Mouse (Mus musculus): ENCODE data around the gene Tex37. TPM values are rescaled to one million over a fixed set of nuclear protein-coding genes. Genes with fewer than 3 reads are reported as not detected.

Gene Tex37
- total RNA-seq (2022), result not detected

GRCm38 (mm10) chr6:70918827-70919226 lies at the start of gene Tex37:
Gene Tex37, minus strand, starts transcription at chr6:70918927.
- no peak for DNase-seq

GRCm38 (mm10) chr6:70968291-70968690 lies 49.6 kb upstream of the Tex37 start:
- no peak for DNase-seq

- no peak for DNase-seq
These were observed 48.7 kb upstream of the Tex37 start for GRCm38 (mm10) chr6:70967422-70967821.

GRCm38 (mm10) chr6:70965694-70966093 lies 47.0 kb upstream of the Tex37 start:
- no peak for DNase-seq

- DNase-seq, result no peak
These were observed 45.5 kb upstream of the Tex37 start for GRCm38 (mm10) chr6:70964116-70964830.

- DNase-seq, result no peak
These were observed 38.7 kb upstream of the Tex37 start for GRCm38 (mm10) chr6:70957341-70957940.

GRCm38 (mm10) chr6:70956936-70957335 lies 38.2 kb upstream of the Tex37 start:
- no peak for DNase-seq

- no peak for DNase-seq
These were observed 37.7 kb upstream of the Tex37 start, which contains the start of gene Foxi3 for GRCm38 (mm10) chr6:70956285-70956912. Gene Foxi3, plus strand, starts transcription at chr6:70956531.

GRCm38 (mm10) chr6:70955841-70956240 lies 37.1 kb upstream of the Tex37 start:
- DNase-seq, result no peak

GRCm38 (mm10) chr6:70955291-70955800 lies 36.6 kb upstream of the Tex37 start:
- DNase-seq, result no peak

GRCm38 (mm10) chr6:70954040-70954439 lies 35.3 kb upstream of the Tex37 start:
- DNase-seq, result no peak

- no peak for DNase-seq
These were observed 34.5 kb upstream of the Tex37 start for GRCm38 (mm10) chr6:70953274-70953673.

GRCm38 (mm10) chr6:70931801-70932200 lies 13.1 kb upstream of the Tex37 start:
- no peak for DNase-seq

GRCm38 (mm10) chr6:70921274-70922074 lies 2.7 kb upstream of the Tex37 start:
- no peak for DNase-seq

GRCm38 (mm10) chr6:70912396-70912765 lies 6.3 kb downstream of the Tex37 start:
- no peak for DNase-seq

- no peak for DNase-seq
These were observed 6.9 kb downstream of the Tex37 start for GRCm38 (mm10) chr6:70911668-70912395.

- no peak for DNase-seq
These were observed 8.4 kb downstream of the Tex37 start for GRCm38 (mm10) chr6:70910285-70910684.

- DNase-seq, result no peak
These were observed 9.2 kb downstream of the Tex37 start for GRCm38 (mm10) chr6:70909572-70909971.

GRCm38 (mm10) chr6:70903689-70904088 lies 15.0 kb downstream of the Tex37 start:
- no peak for DNase-seq

- no peak for DNase-seq
These were observed 19.1 kb downstream of the Tex37 start for GRCm38 (mm10) chr6:70899594-70900003.

- no peak for DNase-seq
These were observed 20.6 kb downstream of the Tex37 start for GRCm38 (mm10) chr6:70898166-70898565.

- DNase-seq, result no peak
These were observed 30.7 kb downstream of the Tex37 start for GRCm38 (mm10) chr6:70887993-70888392.

All from adrenal gland, adult 8-10 months (tissue).